Mouse (Mus musculus) E14TG2a.4 (cell line): Measurements from ENCODE around the gene Cops2.

ENCODE experiments used
- CTCF ChIP-seq: conservative IDR thresholded peaks from 2 replicates; pipeline ENCODE4 v1.5.1; 2014; ENCODE audit warnings: low read length
- NANOG ChIP-seq: IDR thresholded peaks from 2 replicates; pipeline ENCODE4 v1.6.1; 2014; ENCODE audit warnings: borderline replicate concordance, low read length, mixed read lengths

DNA sequence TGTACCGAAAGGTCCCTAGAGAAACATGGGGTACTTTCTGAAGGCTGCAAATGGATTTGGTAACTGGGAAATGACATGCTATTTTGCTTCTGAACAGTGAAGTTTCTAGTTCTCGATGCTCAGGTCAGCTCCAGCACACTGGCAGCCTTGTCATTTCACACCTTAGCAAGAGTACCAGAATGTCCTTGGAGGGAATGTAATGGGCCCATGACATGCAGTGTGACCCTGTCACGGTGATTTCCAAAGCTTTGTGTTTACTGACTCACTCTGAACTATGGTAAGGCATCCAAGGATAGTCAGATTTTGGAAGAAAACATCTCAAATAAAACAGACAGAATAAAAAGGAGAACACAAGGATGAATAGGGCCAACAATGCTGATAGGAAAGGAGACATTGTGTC lies 42.5 kb upstream of the Cops2 start:
- TF ChIP-seq CTCF (no peak), NANOG (no peak)
